Mouse (Mus musculus) megakaryocyte, adult 5-6 weeks (primary cell): ENCODE measurements around the gene Ildr2. TPM values are rescaled to one million over a fixed set of nuclear protein-coding genes. Genes with fewer than 3 reads are reported as not detected.
A peak's percentile ranks its signal among the peaks of the same experiment; 100 is the strongest.

Experiments
- ATAC-seq: 2 replicates; pipeline ENCODE4 v1.8.0; 2016; ENCODE audit warnings: mild to moderate bottlenecking, inconsistent platforms; ENCODE audit not compliant: poor library complexity, severe bottlenecking
- total RNA-seq, 2 experiments: library from RNA; stranded (forward) in 1 of 2; stranded (reverse) in 1 of 2; fragments of 153-499, 151-499 nt in 1 of 2; fragments of 221-1000, 200-1000 nt in 1 of 2; gene quantifications; 2 replicates each; pipeline versions ENCODE4 v1.2.3 to v1.2.4; 2015 to 2017

Ildr2 gene
- total RNA-seq, 2 experiments from 2014 or later: not detected

DNA sequence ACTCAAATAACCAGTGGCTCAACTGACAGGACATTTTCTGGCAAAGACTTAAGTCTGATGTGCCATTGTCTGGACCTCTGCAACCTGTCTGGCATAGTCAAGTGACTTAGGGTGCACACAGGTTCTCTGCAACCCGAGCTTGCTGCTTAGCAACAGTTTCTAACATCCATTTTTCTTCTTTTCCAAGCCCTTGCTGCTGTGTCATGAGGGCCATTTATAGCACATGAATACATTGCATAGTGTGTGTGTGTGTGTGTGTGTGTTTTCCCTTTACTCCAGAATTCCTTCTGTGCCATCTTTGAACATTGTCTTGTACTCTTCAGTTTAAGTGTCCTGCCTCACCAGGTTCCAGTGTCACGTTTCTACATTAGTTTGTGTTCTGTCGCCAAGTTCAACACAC is 72.5 kb downstream of the Ildr2 start:
- ATAC-seq: no peak

DNA sequence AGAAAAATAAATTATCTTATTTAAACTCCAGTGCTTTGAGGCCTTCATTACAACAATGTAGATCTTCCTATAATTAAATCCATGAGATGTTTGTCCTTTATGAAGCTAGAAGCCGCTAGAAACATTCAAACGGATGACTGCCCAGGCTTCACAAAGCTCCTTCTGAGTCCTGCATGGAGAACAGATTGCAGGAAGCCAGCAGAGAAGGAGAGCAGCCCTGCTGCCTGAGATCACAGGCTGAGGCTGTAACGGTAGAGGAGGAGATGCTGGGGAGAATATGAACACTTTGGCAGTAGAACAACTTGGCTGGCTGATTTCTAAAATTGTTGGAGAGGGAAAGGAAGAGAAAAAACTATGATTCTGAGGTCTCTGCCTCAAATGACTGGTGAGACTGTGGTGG is 76.8 kb downstream of the Ildr2 start:
- ATAC-seq: no peak

DNA sequence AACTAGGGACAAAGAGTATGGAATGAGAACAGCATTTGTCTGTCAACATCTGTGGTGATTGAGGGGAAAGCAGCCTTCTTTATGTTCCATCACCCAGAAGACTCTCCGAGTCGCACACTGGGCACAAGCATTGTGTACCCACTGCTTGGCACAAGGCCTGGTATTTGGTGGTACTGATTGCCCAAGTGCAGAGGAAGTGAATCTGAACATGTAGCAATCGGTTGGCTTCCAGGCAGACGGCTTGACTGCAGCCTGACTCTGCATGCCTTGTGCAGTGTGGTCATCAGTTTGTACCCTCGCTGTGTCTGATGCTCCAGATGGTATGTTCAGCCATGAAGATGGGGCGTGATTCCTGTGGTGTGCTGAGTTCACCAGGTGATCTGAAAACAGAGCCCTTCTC is 85.2 kb downstream of the Ildr2 start:
- peak; percentile 94 for ATAC-seq

DNA sequence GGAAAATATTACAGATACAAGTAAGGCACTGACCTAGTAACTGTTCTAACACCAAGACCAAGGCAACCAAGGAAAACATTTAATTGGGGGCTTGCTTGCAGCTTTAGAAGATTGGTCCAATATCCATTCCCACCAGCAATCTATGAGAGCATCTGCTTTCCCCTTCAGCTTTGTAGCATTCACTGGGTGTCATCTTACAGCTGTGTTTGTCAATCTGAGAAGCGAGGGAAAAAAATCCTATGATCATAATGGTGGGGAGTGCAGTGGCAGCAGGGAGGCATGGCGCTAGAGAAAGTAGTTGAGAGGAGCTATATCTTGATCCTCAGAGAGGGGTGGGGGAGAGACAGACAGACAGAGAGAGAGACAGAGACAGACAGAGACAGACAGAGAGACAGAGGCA is 88.1 kb downstream of the Ildr2 start:
- ATAC-seq: no peak

DNA sequence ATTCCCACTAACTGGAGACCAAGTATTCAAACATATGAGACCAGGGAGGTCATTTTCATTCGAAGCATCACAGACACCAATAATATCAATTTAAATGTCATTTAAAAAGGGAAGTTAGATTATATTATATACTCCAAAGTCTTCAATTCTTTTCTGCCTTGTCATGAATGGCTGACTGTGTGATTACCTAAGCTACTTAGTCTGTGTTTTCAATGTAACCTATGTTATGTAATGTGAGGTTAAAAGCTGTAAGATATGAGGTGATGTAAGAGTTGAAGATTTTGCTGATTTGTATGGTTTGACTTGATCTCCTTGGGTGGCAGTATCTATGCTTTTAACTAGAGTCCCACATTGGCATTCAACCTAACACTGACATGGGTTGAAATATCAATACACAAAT is 88.6 kb downstream of the Ildr2 start:
- peak; percentile 43 for ATAC-seq

DNA sequence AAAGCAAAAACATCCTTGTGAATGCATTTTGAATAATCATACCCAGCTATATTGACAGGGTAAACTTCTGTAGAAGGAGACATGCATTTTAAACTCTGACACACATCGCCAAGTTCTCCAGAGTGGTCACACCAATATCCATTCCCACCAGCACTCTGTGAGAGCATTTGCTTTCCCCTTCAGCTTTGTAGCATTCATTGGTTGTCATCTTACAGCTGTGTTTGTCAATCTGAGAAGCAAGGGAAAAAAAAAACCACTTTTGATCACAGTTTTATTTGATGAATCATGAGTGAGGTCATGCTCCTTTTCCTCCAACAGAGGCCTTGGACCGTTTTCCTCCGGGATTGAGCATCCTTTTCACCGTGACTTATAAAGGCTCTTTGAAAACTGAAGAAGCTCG is 89.6 kb downstream of the Ildr2 start:
- no peak for ATAC-seq

DNA sequence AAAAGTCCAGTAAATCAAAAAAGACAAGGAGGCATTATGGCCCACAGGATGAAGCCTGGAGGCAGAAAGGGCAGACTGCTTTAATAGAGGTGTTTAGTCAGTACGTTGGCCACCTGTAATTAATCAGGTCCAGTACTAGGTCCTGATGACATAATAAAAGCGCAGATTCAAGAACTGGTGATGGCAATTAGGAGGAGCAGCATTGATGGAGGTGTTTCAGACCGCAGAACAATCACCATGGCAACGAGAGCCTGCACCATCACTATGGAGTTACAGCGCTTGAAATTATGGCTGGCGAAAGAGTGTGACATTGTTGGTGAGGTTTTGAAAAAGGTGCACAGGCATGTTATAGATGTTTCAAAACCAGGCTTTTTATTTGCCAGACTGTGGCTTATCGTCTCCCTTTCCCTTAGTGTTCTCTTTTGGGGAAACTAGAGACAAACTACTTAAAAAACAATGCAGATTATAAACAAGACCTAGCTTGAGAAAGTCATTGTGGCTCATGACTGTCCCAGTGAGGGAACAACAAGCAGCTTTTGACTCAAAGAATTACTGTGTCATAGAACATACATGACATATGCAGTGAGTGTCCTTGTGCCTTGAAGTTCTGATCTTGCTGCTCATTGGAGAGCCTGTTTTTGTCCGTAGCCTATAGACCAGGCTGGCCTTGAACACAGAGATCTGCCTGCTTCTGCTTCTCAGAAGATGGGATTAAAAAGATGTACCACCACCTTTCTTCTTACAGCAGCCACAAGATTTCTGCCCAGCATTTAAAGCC is 90.5 kb downstream of the Ildr2 start:
- ATAC-seq: no peak

DNA sequence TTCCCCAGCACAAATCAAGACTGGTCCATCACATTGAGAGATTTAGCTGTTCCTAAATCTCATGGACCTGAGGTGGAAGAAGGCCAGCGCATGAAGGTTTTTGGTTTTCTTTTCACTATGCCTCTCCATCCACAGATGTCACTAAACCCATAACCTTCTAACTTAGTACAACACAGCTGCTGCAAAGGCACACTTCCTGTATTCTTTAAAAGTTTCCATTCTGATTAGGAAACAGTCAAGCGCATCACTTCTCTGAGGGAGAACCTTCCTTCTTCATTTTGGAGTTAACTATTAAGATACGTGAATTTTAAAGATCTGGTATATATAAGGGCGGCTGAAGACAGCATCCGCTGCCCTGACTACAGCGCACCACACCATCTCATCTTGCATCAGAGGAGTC is 91.7 kb downstream of the Ildr2 start:
- peak; percentile 83 for ATAC-seq

DNA sequence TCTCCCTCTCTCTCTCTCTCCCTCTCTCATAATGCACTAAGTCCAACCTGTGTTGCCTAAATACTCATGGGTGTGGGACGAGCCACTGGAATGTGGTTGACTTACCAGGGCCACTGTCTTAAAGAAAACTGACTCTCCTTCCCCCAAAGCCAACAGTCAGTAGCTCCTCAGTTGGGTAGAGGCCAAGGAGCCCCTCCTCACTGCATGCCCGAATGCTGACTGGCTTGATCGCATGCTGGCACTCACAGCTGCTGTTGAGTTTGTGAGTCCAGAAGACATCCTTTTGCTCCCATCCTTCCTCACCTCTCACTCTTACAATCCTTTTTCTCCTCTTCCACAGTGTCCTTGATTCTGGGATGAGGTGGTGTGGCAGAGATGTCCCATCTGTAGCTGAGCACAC is 93.0 kb downstream of the Ildr2 start:
- ATAC-seq: no peak

DNA sequence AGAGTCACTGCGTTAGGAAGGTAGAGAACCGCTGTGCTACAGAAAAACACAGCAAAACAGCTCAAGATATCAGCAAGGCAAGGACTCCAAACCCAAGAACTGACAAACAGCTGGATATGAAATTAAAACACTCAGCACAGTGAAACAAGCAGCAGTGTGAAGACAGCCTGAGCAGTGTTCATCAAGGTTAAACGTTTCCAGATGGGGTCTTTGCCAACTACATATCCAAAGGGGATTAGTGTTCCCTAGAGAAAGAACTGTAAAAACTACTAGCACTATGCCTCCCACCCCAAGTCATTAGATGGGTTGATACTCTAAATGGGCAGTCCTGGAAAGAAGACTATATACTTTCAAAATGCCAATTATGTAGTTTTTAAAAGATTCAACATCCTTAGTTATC is 95.4 kb downstream of the Ildr2 start:
- ATAC-seq: no peak

DNA sequence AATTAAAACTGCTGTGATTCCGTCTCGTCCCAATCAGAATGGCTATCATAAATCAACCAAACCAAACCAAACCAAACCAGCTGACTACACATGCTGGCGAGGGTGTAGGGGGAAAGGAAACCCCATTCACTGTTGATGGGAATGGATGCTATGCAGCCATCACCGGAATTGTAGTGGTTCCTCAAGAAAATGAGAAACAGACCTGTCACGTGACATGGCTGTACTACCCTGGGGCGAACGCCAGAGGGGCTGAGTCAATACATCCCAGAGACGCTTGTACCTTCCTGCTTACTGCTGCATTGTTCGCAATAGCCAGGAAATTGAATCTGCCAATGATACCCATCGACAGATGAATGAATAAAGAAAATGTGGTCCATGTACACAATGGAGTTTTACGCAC is 95.8 kb downstream of the Ildr2 start:
- ATAC-seq: no peak

DNA sequence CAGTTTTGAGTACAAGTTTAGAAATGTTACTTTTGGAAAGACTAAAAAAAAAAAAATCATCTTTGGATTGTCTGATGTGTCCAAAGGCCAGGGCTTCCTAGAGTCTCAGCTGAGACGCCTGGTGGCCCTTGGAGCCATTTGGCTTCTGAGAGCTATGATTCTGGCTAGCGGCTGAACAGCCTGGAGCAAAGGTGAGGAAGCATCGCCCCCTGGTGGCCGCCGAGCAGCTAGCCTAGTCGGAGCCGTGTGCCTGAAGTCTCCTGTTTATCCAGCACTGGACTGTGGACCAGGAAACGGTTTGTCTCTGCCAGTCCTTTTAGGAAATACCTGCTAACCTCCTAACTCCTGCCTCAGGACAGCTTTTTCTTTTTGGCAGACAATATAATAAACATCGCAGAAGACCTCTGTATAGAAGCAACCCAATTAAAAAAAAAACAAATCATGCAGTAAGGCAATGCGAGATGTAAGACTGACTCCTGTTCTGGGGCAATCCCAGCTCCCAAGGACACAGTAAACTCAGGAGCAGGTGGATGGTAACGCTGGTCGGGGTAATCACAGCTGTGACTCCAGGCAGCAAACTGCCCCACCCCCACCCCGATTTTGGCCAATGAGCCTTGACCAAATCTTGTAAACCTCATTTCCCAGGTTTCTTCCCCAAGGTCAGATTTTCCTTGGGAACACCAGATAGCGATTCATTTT is 106.4 kb downstream of the Ildr2 start:
- ATAC-seq: peak; percentile 100

DNA sequence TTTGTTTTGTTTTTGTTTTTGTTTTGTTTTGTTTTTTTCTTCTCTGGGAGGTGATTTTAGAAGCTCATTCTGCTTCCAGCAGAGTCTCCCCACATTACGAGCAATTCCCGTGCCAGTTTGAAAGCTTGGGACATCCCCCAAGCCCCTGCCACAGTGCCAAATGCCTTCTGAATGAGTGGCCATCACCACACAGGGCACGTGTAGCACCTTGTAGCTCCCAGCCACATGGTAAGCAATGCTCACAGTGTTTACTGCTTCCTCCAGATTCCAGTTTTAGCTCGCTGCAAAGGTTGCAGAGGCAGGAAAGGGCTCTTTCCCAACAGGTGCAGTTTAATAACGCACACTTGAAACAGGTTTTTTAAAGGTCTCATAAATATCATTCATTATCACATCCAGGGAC is 107.0 kb downstream of the Ildr2 start:
- no peak for ATAC-seq

DNA sequence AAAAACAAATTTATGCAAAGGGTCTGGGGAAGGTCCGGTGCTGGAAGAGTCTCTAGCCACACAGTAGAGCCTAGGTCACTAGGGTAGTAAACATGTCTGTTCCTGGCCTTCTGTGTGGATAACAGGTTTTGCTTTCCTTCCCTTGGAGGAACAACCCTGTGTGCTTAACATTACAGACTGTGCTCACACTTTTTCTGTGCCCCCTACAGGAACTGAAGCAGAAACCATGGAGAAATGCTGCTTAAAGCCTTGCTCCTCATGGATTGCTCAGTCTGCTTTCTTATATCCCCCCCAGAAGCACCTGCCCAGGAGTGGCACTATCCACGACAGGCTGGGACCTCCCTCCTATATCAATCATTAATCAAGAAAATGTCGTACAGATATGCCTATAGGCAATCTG is 107.9 kb downstream of the Ildr2 start:
- ATAC-seq: no peak

DNA sequence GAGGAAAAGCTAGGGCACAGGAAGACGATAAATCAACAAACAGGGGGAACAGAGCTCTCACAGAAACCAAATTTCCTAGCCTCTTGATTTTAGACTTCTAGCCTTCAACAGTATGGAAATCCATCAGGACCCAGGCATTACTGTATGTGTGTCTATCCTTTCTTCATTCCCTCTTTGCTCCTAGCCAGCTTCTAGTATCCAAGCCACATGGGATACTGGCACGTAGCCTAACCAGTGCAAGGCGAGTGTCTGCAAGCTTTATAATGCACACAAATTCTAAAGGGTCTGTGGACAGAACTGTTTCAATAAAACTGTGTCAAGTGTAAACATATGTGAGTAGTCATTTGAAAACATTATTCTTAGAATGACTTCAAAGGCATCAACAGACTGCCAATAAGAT is 108.7 kb downstream of the Ildr2 start:
- no peak for ATAC-seq

DNA sequence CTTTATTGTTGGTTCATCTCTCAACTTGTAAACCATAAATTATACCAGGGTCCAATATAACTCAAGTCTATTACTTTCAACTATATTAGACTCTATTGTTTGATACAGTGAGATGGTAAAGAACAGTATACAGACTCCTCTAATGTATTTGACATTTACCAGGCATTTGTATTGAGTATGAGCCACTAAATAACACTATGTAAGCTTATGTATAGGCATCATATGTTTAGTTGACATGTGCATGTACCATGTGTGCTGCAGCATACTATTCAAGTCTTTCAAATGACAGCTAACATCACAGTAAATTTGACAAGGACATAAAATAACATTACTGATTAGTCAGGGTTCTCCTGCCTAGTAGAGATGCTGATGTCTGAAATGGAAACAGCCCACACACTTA is 109.2 kb downstream of the Ildr2 start:
- no peak for ATAC-seq

Other genes starting within 250 kb of the Ildr2 start
- gene Dusp27, start 126.2 kb upstream of the Ildr2 start, total RNA-seq (2015): not detected in 2 replicates
- gene Dusp27, start 126.2 kb upstream of the Ildr2 start, total RNA-seq (2017): not detected in 2 replicates
- not detected in 2 replicates for gene Gpa33, start 123.9 kb upstream of the Ildr2 start, total RNA-seq (2015)
- not detected in 2 replicates for gene Gpa33, start 123.9 kb upstream of the Ildr2 start, total RNA-seq (2017)
- not detected in 2 replicates for gene Mael, start 15.4 kb upstream of the Ildr2 start, total RNA-seq (2015)
- gene Mael, start 15.4 kb upstream of the Ildr2 start, total RNA-seq (2017): not detected in 2 replicates
- gene Tada1, start 125.0 kb downstream of the Ildr2 start, total RNA-seq (2015): 44.1 and 47.3 TPM in 2 replicates
- gene Tada1, start 125.0 kb downstream of the Ildr2 start, total RNA-seq (2017): 28.9 and 29.4 TPM in 2 replicates
- gene Pogk, start 155.7 kb downstream of the Ildr2 start, total RNA-seq (2015): 3.6 and 4.9 TPM in 2 replicates
- 4.3 and 5.1 TPM in 2 replicates for gene Pogk, start 155.7 kb downstream of the Ildr2 start, total RNA-seq (2017)
- gene Gm4846, start 243.4 kb downstream of the Ildr2 start, total RNA-seq (2015): not detected in 2 replicates
- not detected in 2 replicates for gene Gm4846, start 243.4 kb downstream of the Ildr2 start, total RNA-seq (2017)